Mouse (Mus musculus) heart, embryonic 16.5 days (tissue): Measurements from ENCODE around the gene Avpr2. TPM values are rescaled to one million over a fixed set of nuclear protein-coding genes. Genes with fewer than 3 reads are reported as not detected.

Source experiments
- ATAC-seq: fragments of 200-750 bp; cut with Nextera tagmentation; replicated peaks from 2 replicates; pipeline ENCODE4 v1.8.0; 2017; ENCODE audit warnings: moderate number of reproducible peaks; ENCODE audit not compliant: insufficient read depth, low FRiP score; ENCODE audit errors: extremely low read depth
- H3K27ac ChIP-seq: fragments of 300-500 bp; sonication (generic); 2 replicates; pipeline ENCODE4 v1.5.1; 2014; ENCODE audit warnings: mild to moderate bottlenecking, low read length, control low read depth, moderate library complexity
- H3K27me3 ChIP-seq: fragments of 300-500 bp; sonication (generic); 2 replicates; pipeline ENCODE4 v1.6.1; 2014; ENCODE audit warnings: low read length, mixed read lengths; ENCODE audit not compliant: control insufficient read depth, insufficient read depth
- H3K36me3 ChIP-seq: fragments of 300-500 bp; sonication (generic); 2 replicates; pipeline ENCODE4 v1.6.1; 2014; ENCODE audit not compliant: control insufficient read depth, insufficient read depth
- H3K4me1 ChIP-seq: fragments of 300-500 bp; sonication (generic); 2 replicates; pipeline ENCODE4 v1.6.1; 2014; ENCODE audit warnings: low read length, mixed read lengths; ENCODE audit not compliant: control insufficient read depth, insufficient read depth
- H3K4me2 ChIP-seq: fragments of 300-500 bp; sonication (generic); 2 replicates; pipeline ENCODE4 v1.6.1; 2014; ENCODE audit warnings: low read depth, mild to moderate bottlenecking, control low read depth, low read length
- H3K4me3 ChIP-seq: fragments of 300-500 bp; sonication (generic); 2 replicates; pipeline ENCODE4 v1.5.1; 2014; ENCODE audit warnings: mild to moderate bottlenecking, control low read depth, low read length
- H3K9ac ChIP-seq: fragments of 300-500 bp; sonication (generic); 2 replicates; pipeline ENCODE4 v1.6.1; 2014; ENCODE audit warnings: low read length, control low read depth
- H3K9me3 ChIP-seq: fragments of 300-500 bp; sonication (generic); replicated peaks from 2 replicates; pipeline ENCODE4 v1.6.1; 2016; ENCODE audit warnings: low read length; ENCODE audit not compliant: control insufficient read depth
- WGBS: fragments of 180-500 bp; shearing (Covaris S2); extraction: QIAGEN DNeasy Blood & Tissue Kit; methylation state at CpG from one replicate; pipeline ENCODE4 v1.1.7; 2014; 5-methylcytosine and 5-hydroxymethylcytosine counted together
- polyA plus RNA-seq: library from polyadenylated mRNA; unstranded; fragments of >200 nt; fragmentation: Nextera tagmentation; extraction: Ambion mirVana; gene quantifications from 2 replicates; pipeline ENCODE4 v1.2.1, GENCODE M21; 2015

Gene Avpr2
- polyA plus RNA-seq, 1 experiment from 2014 or later, result 0.09 TPM

DNA sequence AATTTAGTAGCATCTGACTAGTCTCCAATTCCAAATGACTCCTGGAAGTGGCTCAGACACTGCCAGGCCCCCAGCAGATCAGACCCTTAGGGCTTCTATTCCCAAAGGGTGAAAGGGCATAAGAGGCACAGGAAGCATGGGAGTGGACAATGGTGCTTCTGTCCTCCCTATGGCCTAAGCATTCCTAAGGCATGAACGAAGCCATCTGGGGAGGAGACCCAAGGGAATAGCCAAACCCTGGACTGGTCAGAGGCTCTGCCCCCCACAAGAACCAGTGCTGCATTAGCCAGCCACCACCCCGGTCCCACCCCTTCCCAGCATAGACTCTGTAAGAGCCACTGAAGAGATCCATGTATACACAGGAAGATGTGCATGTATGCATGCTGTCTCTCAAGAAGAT is 16.0 kb upstream of the Avpr2 start:
- H3K36me3 ChIP-seq, result no peaks in the 10 kb centered on the region
- no peak overlapping the region for H3K9ac ChIP-seq
- no peaks in the 10 kb centered on the region for H3K9me3 ChIP-seq
- no peak overlapping the region for H3K4me3 ChIP-seq
- H3K27ac ChIP-seq, result no peak overlapping the region
- ATAC-seq, result no peak
- H3K27me3 ChIP-seq, result peaks cover 18% of the 10 kb centered on the region
- 54% methylated on average over 2 of the region's 2 CpGs for WGBS
- H3K4me1 ChIP-seq, result no peaks in the 10 kb centered on the region
- H3K4me2 ChIP-seq, result no peak overlapping the region

DNA sequence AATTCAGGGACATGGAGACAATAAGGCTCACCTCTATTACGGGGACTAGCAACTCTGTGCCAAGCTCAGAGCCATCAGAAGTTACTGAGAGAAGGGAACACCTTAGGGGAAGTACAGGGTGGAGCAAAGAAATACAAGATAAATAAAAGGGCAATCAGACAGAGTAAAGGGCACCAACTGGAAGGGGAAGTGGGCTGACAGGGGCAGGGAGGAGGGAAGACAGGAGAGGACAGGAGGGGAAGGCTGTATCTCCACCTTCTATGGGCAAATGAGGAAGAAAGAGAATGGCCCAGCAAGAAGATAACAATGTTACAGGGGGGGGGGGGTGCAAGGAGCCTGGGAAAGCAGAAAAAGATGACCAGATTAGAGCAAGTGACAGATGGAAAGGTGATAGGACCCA is 14.9 kb upstream of the Avpr2 start:
- Histone ChIP-seq H3K36me3 (no peaks in the 10 kb centered on the region), H3K27me3 (peaks cover 18% of the 10 kb centered on the region), H3K4me3 (no peak overlapping the region), H3K9ac (no peak overlapping the region), H3K9me3 (no peaks in the 10 kb centered on the region), H3K4me1 (no peaks in the 10 kb centered on the region), H3K4me2 (no peak overlapping the region), H3K27ac (no peak overlapping the region)
- 70% methylated on average over 1 of the region's 1 CpGs for WGBS
- no peak for ATAC-seq

DNA sequence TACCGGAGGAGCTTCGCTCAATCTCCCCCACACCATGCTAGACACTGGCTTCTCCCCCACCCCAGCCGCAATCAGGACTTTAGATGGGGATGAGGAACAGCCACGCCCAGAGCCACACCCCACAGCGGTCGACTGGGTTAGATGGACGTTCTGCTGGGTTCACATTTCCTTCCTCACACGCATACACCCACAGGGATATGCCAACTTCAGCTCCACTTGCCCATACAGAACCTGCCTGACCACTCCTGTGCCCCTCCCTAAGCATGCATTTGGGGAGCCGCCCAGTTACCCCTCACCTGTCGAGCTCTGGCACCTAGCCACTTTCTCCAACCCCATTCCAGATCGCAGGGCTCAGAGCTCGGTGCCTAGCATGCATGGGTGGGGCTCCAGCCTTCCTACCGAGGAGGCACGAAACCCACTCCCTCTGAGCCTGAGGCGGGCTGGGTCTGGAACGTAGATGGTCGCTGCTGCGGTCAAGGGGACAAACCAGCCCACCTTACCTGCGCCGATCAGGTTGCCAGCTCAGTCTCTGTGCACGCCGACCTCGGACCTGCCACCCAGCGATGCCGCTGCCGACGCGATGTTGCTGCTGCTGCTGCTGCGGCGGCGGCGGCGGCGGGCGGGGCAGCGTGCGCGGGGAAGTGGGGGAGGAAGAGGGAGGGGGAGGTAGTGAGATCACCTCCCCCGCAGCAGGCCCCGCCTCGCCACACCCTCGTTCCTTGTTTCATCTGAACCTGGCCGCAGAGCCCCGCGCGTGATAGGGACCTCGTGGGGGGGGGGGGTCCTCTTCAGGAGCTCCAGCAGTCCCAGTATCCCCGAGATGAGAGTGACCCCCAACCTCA is 11.5 kb upstream of the Avpr2 start:
- H3K4me1 ChIP-seq, result no peaks in the 10 kb centered on the region
- ATAC-seq, result no peak
- H3K4me2 ChIP-seq, result peak overlapping the region; percentile 78
- no peak overlapping the region for H3K9ac ChIP-seq
- no peak overlapping the region for H3K27ac ChIP-seq
- H3K27me3 ChIP-seq, result peaks cover 18% of the 10 kb centered on the region
- no peaks in the 10 kb centered on the region for H3K9me3 ChIP-seq
- no peaks in the 10 kb centered on the region for H3K36me3 ChIP-seq
- WGBS, result 11% methylated on average over 29 of the region's 48 CpGs
- peak overlapping the region; percentile 49 for H3K4me3 ChIP-seq

DNA sequence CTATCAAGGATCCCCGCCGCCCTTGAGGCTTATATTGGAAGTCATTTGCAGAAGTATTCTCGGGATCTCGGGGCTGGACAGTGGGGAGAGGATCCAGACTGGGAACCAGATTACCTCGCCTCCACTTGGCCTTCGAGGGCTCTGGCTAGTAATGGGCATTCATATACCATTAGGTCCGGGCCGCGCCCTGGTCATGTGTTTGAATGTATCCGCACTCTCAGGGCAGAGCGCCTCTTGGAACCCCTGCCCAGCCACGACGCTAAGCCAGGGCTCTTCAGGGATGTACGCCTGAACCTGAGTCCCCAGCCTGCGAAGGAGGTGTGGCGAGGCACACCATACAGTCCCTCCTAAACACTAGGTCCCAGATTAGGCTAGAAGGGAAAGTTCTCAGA is 10.9 kb upstream of the Avpr2 start:
- Histone ChIP-seq H3K4me1 (no peaks in the 10 kb centered on the region), H3K27me3 (peaks cover 18% of the 10 kb centered on the region), H3K4me3 (peak overlapping the region; percentile 49), H3K9me3 (no peaks in the 10 kb centered on the region), H3K27ac (no peak overlapping the region), H3K4me2 (peak overlapping the region; percentile 78), H3K9ac (no peak overlapping the region), H3K36me3 (no peaks in the 10 kb centered on the region)
- ATAC-seq, result no peak
- 18% methylated on average over 16 of the region's 16 CpGs for WGBS

DNA sequence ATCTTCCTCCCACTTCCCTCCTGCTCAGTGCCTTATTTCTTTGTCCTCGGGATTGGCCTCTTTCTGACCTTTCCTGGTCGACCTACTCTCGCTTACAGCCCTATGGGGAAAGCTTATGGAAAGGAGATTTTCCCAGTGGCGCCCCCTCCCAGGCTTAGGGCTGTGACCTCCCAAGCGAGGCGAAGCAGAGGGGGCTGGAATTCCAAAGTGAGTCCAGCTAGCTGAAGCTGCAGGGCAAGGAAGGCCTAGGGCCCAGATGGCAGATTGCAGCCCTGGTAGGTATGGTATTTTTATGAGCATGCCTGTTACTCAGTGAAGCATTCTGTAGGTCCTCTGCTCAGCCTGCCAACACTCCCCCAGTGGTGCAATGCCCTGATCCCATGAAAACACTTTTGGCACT is 10.4 kb upstream of the Avpr2 start:
- no peaks in the 10 kb centered on the region for H3K9me3 ChIP-seq
- no peak overlapping the region for H3K4me3 ChIP-seq
- ATAC-seq, result no peak
- H3K27me3 ChIP-seq, result peaks cover 18% of the 10 kb centered on the region
- H3K27ac ChIP-seq, result no peak overlapping the region
- 24% methylated on average over 6 of the region's 6 CpGs for WGBS
- no peaks in the 10 kb centered on the region for H3K4me1 ChIP-seq
- H3K4me2 ChIP-seq, result no peak overlapping the region
- H3K9ac ChIP-seq, result no peak overlapping the region
- H3K36me3 ChIP-seq, result no peaks in the 10 kb centered on the region

DNA sequence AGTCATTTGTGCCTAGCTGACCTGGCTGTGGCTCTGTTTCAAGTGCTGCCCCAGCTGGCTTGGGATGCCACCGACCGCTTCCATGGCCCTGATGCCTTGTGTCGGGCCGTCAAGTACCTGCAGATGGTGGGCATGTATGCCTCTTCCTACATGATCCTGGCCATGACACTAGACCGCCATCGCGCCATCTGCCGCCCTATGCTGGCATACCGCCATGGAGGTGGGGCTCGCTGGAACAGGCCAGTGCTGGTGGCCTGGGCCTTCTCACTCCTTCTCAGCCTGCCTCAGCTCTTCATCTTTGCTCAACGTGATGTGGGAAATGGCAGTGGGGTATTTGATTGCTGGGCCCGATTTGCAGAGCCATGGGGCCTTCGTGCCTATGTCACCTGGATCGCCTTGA is 931 bp downstream of the Avpr2 start:
- Histone ChIP-seq H3K27me3 (peaks cover 3% of the 10 kb centered on the region), H3K4me1 (no peaks in the 10 kb centered on the region), H3K27ac (no peak overlapping the region), H3K9me3 (no peaks in the 10 kb centered on the region), H3K4me2 (no peak overlapping the region), H3K4me3 (no peak overlapping the region), H3K36me3 (no peaks in the 10 kb centered on the region), H3K9ac (no peak overlapping the region)
- no peak for ATAC-seq
- 84% methylated on average over 14 of the region's 14 CpGs for WGBS

DNA sequence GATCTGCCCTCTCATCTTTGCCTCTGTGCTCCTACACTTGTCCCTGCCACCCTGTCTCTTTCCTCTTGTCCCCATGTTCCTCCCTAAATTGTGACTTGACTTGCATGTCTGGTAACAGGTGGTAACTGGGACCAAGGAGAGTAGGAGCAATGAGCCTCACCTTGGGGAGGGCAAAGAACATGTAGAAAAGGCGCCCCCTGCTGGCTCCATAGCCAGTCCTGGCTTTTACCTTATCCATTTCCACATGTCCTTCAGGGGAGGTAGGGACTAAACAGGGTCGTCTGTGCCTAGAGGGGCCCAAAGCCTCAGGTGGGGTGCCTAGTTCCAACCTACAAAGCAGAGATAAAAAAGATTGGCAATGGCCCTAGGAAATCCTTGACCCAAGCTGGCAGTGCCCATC is 3.8 kb downstream of the Avpr2 start, which contains the start of gene L1cam:
TSS of gene L1cam (minus strand) at position 387 of the 400 bp plus-strand sequence.
- H3K4me2 ChIP-seq, result no peak within 1 kb of the TSS
- H3K9me3 ChIP-seq, result no peaks in the 10 kb centered on the region
- 9% methylated on average over 2 of the region's 2 CpGs for WGBS
- no peak within 1 kb of the TSS for H3K27ac ChIP-seq
- H3K4me3 ChIP-seq, result no peak within 1 kb of the TSS
- no peaks in the 10 kb centered on the region for H3K36me3 ChIP-seq
- H3K27me3 ChIP-seq, result peaks cover 3% of the 10 kb centered on the region
- ATAC-seq, result no peak
- H3K9ac ChIP-seq, result no peak within 1 kb of the TSS
- H3K4me1 ChIP-seq, result no peaks in the 10 kb centered on the region

DNA sequence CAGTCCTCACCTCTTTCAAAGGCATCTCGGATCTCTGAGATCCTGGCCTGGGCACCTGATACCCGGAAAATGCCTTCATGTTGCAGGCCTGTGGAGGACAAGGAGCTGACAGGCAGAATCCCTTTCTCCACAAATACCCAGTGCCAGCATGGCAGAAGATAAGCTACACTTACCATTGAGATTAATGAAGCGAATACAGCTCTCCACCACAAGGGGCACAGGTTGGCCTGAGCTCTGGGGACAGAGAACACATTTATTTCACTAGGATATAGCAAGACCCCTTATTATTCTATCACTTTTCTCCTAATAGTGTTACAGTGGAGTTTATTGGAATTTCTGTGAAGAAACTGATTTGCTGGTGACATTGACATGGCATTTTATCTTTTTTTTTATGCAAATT is 6.1 kb downstream of the Avpr2 start:
- no peak for ATAC-seq
- H3K4me2 ChIP-seq, result no peak overlapping the region
- 41% methylated on average over 3 of the region's 3 CpGs for WGBS

DNA sequence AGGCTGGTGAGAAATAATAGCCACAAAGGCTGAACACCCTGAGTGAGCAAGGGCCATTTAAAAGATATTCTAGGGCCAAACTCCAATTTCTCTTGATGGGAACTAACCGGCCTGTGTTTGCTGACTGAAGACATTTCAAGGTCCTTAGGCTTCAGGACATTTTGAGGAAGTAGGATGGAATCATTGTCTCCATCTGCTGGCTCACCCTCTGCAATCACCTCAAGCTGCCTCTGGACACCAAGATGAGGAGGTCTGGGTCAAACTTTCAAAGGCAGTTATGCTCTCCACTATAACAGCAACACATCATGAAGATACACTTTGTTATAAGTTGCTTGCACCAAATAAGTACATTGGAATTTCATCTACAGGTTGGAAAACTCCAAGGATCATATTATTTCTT is 18.1 kb downstream of the Avpr2 start:
- Histone ChIP-seq H3K27me3 (no peaks in the 10 kb centered on the region; the same call in 1 of the 2 replicates), H3K4me1 (peaks cover 2% of the 10 kb centered on the region; the same call in 1 of the 2 replicates), H3K9me3 (no peaks in the 10 kb centered on the region), H3K4me3 (no peak overlapping the region), H3K9ac (no peak overlapping the region), H3K36me3 (no peaks in the 10 kb centered on the region), H3K27ac (no peak overlapping the region), H3K4me2 (peak overlapping the region; percentile 49; the same call in 1 of the 2 replicates)
- 78% methylated on average over 1 of the region's 1 CpGs for WGBS
- ATAC-seq, result no peak

More for the DNA sequence above, 6.1 kb downstream of the Avpr2 start:
- no peak overlapping the region for H3K9ac ChIP-seq
- no peaks in the 10 kb centered on the region for H3K9me3 ChIP-seq
- H3K27ac ChIP-seq, result no peak overlapping the region
- H3K4me3 ChIP-seq, result no peak overlapping the region
- no peaks in the 10 kb centered on the region for H3K36me3 ChIP-seq
- no peaks in the 10 kb centered on the region for H3K4me1 ChIP-seq
- no peaks in the 10 kb centered on the region for H3K27me3 ChIP-seq
